Mouse (Mus musculus) lung, postnatal 25 days (tissue): ENCODE results near the gene Ifnl3.

ENCODE experiments used
- DNase-seq: peaks from one replicate; pipeline ENCODE4 v3.0.0; 2022; ENCODE audit warnings: low spot score

Ifnl3 gene

GRCm38 (mm10) chr7:28547154-28547553, 24.5 kb downstream of the Ifnl3 start, which contains the start of gene Nccrp1:
Nccrp1 (minus strand) TSS chr7:28547254.
- no peak for DNase-seq

- no peak for DNase-seq
These were observed 25.0 kb downstream of the Ifnl3 start for GRCm38 (mm10) chr7:28547628-28548027.

GRCm38 (mm10) chr7:28553076-28553475, 30.4 kb downstream of the Ifnl3 start:
- no peak for DNase-seq

- DNase-seq: no peak
These were observed 33.4 kb downstream of the Ifnl3 start for GRCm38 (mm10) chr7:28555939-28556535.

- no peak for DNase-seq
These were observed 34.4 kb downstream of the Ifnl3 start for GRCm38 (mm10) chr7:28557069-28557468.

GRCm38 (mm10) chr7:28557708-28558107, 35.1 kb downstream of the Ifnl3 start:
- no peak for DNase-seq

- DNase-seq: peak; percentile 68
These were observed 35.9 kb downstream of the Ifnl3 start for GRCm38 (mm10) chr7:28558486-28558885.

- no peak for DNase-seq
These were observed 38.2 kb downstream of the Ifnl3 start for GRCm38 (mm10) chr7:28560856-28561255.

- no peak for DNase-seq
These were observed 39.3 kb downstream of the Ifnl3 start for GRCm38 (mm10) chr7:28561967-28562366.

GRCm38 (mm10) chr7:28562371-28562770, 39.7 kb downstream of the Ifnl3 start:
- DNase-seq: no peak

- DNase-seq: no peak
These were observed 40.3 kb downstream of the Ifnl3 start for GRCm38 (mm10) chr7:28562951-28563350.

- DNase-seq: no peak
These were observed 42.8 kb downstream of the Ifnl3 start for GRCm38 (mm10) chr7:28565407-28565806.

- DNase-seq: no peak
These were observed 44.9 kb downstream of the Ifnl3 start for GRCm38 (mm10) chr7:28567539-28567938.

GRCm38 (mm10) chr7:28568253-28568652, 45.6 kb downstream of the Ifnl3 start:
- peak; percentile 76 for DNase-seq

- DNase-seq: peak; percentile 93
These were observed 47.8 kb downstream of the Ifnl3 start for GRCm38 (mm10) chr7:28570291-28570981.

- peak; percentile 69 for DNase-seq
These were observed 48.5 kb downstream of the Ifnl3 start for GRCm38 (mm10) chr7:28570982-28571682.

GRCm38 (mm10) chr7:28572689-28573088, 50.1 kb downstream of the Ifnl3 start:
- DNase-seq: no peak

- DNase-seq: no peak
These were observed 50.6 kb downstream of the Ifnl3 start for GRCm38 (mm10) chr7:28573236-28573635.
